Mouse (Mus musculus) liver, adult 2 months (tissue): ENCODE results near the gene Cacng6.

ENCODE experiments used
- CTCF ChIP-seq: fragments of 200-500 bp; IDR thresholded peaks from 2 replicates; pipeline ENCODE4 v1.5.1; 2011; ENCODE audit warnings: low read depth, low read length, control low read depth
- POLR2A ChIP-seq: fragments of 200-500 bp; IDR thresholded peaks from 2 replicates; pipeline ENCODE4 v1.6.1; 2011; ENCODE audit warnings: low read length, control low read depth; ENCODE audit not compliant: insufficient read depth; ENCODE audit errors: extremely low read depth

DNA sequence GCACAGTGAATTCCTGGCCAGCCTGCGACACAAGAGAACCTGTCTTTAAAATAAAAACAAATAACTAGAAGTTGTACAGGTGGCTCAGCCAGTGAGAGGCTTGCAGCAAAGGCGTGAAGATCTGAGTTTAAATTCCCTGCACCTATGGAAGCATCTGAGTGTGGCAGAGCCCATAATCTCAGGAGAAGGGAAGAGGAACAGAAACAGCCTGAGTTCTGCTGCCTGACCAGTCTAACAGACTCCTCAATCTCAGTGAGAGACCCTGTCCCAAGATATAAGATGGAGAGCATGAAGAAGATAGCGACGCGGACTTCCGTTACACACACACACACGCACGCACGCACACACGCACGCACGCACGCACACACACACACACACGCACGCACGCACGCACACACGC, 36.2 kb upstream of the Cacng6 start:
- TF ChIP-seq CTCF (no peak), POLR2A (no peak)
